In the genomic region with DNA sequence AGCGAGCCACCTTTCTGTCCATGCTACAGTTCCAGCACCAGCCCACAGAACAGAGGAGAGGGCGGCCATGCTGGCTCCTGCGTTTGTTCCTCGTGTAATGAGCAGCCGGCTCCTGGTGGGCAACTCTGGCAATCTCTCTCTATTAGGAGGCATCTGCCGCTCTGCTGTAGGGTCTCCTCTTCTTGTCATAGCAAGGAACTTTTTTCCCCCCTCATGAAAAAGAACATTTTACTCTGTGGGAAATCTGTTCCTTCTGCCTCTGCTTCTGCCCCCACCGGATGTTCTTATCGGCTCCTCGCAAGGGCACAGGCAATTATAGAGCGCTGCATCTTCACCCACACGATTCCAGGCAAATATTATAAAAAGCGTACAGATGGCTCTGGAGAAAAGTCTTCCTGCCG, we compare ENCODE assay signal across 13 mouse cellular contexts.
A peak's percentile ranks its signal among the peaks of the same experiment; 100 is the strongest.
DNase-seq lines count a peak whose midpoint lies in the region; ATAC-seq and TF ChIP-seq lines count a peak whose summit lies in the region.
"Had no signal": no experiment of that assay in that cellular context is flagged by ENCODE, and none has a peak within 500 bp of the region (broad histone marks: within the 10 kb centered on the region; RNA-seq: fewer than 3 reads in every experiment).

No protein-coding gene starts in this region.

- H3K79me2 ChIP-seq in heart, adult 2 months (replicated peaks; ENCODE audit: control insufficient read depth, insufficient read depth, low read length), result no peaks in the 10 kb centered on the region

- H3K4me2 ChIP-seq in forebrain, embryonic 13.5 days, result no peak overlapping the region
- no peak overlapping the region for H3K4me2 ChIP-seq in midbrain, embryonic 16.5 days (ENCODE audit: low read length)
- no peak overlapping the region for H3K4me2 ChIP-seq in midbrain, postnatal 0 days (ENCODE audit: low read depth, low read length, poor library complexity, severe bottlenecking)
- no peak overlapping the region for H3K4me2 ChIP-seq in heart, embryonic 12.5 days
- H3K4me2 ChIP-seq: heart, embryonic 15.5 days; hindbrain, embryonic 14.5 days; limb, embryonic 12.5 days had no signal

- DNase-seq in forebrain, embryonic 10.5 days (ENCODE audit: extremely low spot score, low spot score), result no peak
- no peak for DNase-seq in midbrain, postnatal 0 days (ENCODE audit: low spot score)
- DNase-seq in left cerebral cortex, postnatal 25 days (ENCODE audit: low spot score in 2 of 2), result peak; percentile 66 to 88
- DNase-seq in kidney, postnatal 14 days, result no peak
- DNase-seq in heart, adult 2 months, result no peak
- DNase-seq: adrenal gland, postnatal 36 days; cerebellum, adult 11-12 months had no signal

- no peak for TF ChIP-seq POLR2A in heart, adult 2 months (IDR thresholded peaks at IDR 0.05; ENCODE audit: insufficient read depth, low read depth, low read length)

- H3K9me3 ChIP-seq in forebrain, embryonic 13.5 days (replicated peaks), result no peaks in the 10 kb centered on the region
- H3K9me3 ChIP-seq in forebrain, embryonic 10.5 days, result no peaks in the 10 kb centered on the region
- H3K9me3 ChIP-seq in midbrain, embryonic 16.5 days (replicated peaks; ENCODE audit: control insufficient read depth, low read length, poor library complexity, severe bottlenecking), result no peaks in the 10 kb centered on the region
- no peaks in the 10 kb centered on the region for H3K9me3 ChIP-seq in midbrain, postnatal 0 days (ENCODE audit: low read length)
- no peaks in the 10 kb centered on the region for H3K9me3 ChIP-seq in heart, embryonic 12.5 days (replicated peaks)
- H3K9me3 ChIP-seq: heart, embryonic 15.5 days; limb, embryonic 12.5 days had no signal

- peaks cover 6% of the 10 kb centered on the region; the same call in 1 of the 2 replicates for H3K27me3 ChIP-seq in forebrain, embryonic 13.5 days
- peaks cover 21% of the 10 kb centered on the region for H3K27me3 ChIP-seq in forebrain, embryonic 10.5 days (ENCODE audit: poor library complexity, severe bottlenecking)
- H3K27me3 ChIP-seq in midbrain, embryonic 16.5 days (ENCODE audit: control insufficient read depth, insufficient read depth, low read depth, low read length), result no peaks in the 10 kb centered on the region
- no peaks in the 10 kb centered on the region for H3K27me3 ChIP-seq in midbrain, postnatal 0 days (ENCODE audit: insufficient read depth, low read length)
- H3K27me3 ChIP-seq in heart, embryonic 12.5 days (replicated peaks), result peaks cover 20% of the 10 kb centered on the region
- no peaks in the 10 kb centered on the region; the same call in 1 of the 2 replicates for H3K27me3 ChIP-seq in heart, adult 2 months (ENCODE audit: control insufficient read depth, insufficient read depth, low read length)

- intact Hi-C loops in left cerebral cortex, postnatal 25 days (cut with DNase I), result loop anchor here (1.0 to 10.0 kb wide), 2 partner anchors 20 to 241 kb away; no protein-coding TSS in a partner anchor
- intact Hi-C loops in heart, adult 2 months (cut with DNase I), result no loop called here

- WGBS in forebrain, embryonic 13.5 days, result 79% methylated on average over 13 of the region's 13 CpGs
- WGBS in forebrain, embryonic 10.5 days, result 90% methylated on average over 13 of the region's 13 CpGs
- WGBS in midbrain, embryonic 16.5 days, result 58% methylated on average over 13 of the region's 13 CpGs
- WGBS in midbrain, postnatal 0 days, result 56% methylated on average over 13 of the region's 13 CpGs
- WGBS in heart, embryonic 12.5 days, result 85% methylated on average over 13 of the region's 13 CpGs
- WGBS in heart, adult 2 months, result 75% methylated on average over 13 of the region's 13 CpGs

- H3K9ac ChIP-seq in forebrain, embryonic 13.5 days, result no peak overlapping the region
- no peak overlapping the region for H3K9ac ChIP-seq in midbrain, embryonic 16.5 days (ENCODE audit: low read depth, low read length)
- no peak overlapping the region for H3K9ac ChIP-seq in midbrain, postnatal 0 days (replicated peaks; ENCODE audit: low read length, poor library complexity, severe bottlenecking)
- no peak overlapping the region for H3K9ac ChIP-seq in heart, embryonic 12.5 days
- no peak overlapping the region for H3K9ac ChIP-seq in heart, adult 2 months (ENCODE audit: low read depth, low read length)
- H3K9ac ChIP-seq: heart, embryonic 15.5 days; hindbrain, embryonic 14.5 days; limb, embryonic 12.5 days had no signal

- H3K4me1 ChIP-seq in forebrain, embryonic 13.5 days, result 0 out of 2 replicates have a peak, but pooled peaks cover 3% of the 10 kb centered on the region
- H3K4me1 ChIP-seq in forebrain, embryonic 10.5 days, result peaks cover 12% of the 10 kb centered on the region
- H3K4me1 ChIP-seq in midbrain, embryonic 16.5 days (ENCODE audit: control insufficient read depth, insufficient read depth, low read length), result peaks cover 13% of the 10 kb centered on the region
- H3K4me1 ChIP-seq in midbrain, postnatal 0 days (ENCODE audit: insufficient read depth, low read length), result no peaks in the 10 kb centered on the region
- peaks cover 3% of the 10 kb centered on the region; the same call in 1 of the 2 replicates for H3K4me1 ChIP-seq in heart, embryonic 12.5 days (replicated peaks)
- H3K4me1 ChIP-seq in heart, adult 2 months (ENCODE audit: control insufficient read depth, insufficient read depth, low read length), result no peaks in the 10 kb centered on the region

- ATAC-seq in forebrain, embryonic 13.5 days, result peak; percentile 40
- peak; percentile 9; the same call in 1 of the 2 replicates for ATAC-seq in midbrain, embryonic 16.5 days
- ATAC-seq in midbrain, postnatal 0 days (ENCODE audit: low FRiP score), result no peak
- ATAC-seq in heart, embryonic 12.5 days (ENCODE audit: insufficient number of reproducible peaks, low FRiP score), result no peak

- peak overlapping the region; percentile 35; the same call in 1 of the 2 replicates for H3K27ac ChIP-seq in forebrain, embryonic 13.5 days
- H3K27ac ChIP-seq in forebrain, embryonic 10.5 days, result no peak overlapping the region
- peak overlapping the region; percentile 35; the same call in 1 of the 2 replicates for H3K27ac ChIP-seq in midbrain, embryonic 16.5 days (ENCODE audit: low read length)
- H3K27ac ChIP-seq in midbrain, postnatal 0 days (ENCODE audit: low read depth, low read length), result no peak overlapping the region
- no peak overlapping the region for H3K27ac ChIP-seq in heart, embryonic 12.5 days (ENCODE audit: poor library complexity, severe bottlenecking)
- no peak overlapping the region for H3K27ac ChIP-seq in heart, adult 2 months
- H3K27ac ChIP-seq: heart, embryonic 15.5 days; hindbrain, embryonic 14.5 days; limb, embryonic 12.5 days had no signal

- H3K4me3 ChIP-seq in forebrain, embryonic 13.5 days, result no peak overlapping the region
- no peak overlapping the region for H3K4me3 ChIP-seq in forebrain, embryonic 10.5 days
- no peak overlapping the region for H3K4me3 ChIP-seq in midbrain, embryonic 16.5 days (ENCODE audit: low read depth, low read length)
- no peak overlapping the region for H3K4me3 ChIP-seq in midbrain, postnatal 0 days (ENCODE audit: low read depth, low read length)
- no peak overlapping the region for H3K4me3 ChIP-seq in heart, embryonic 12.5 days
- H3K4me3 ChIP-seq in heart, adult 2 months, result no peak overlapping the region
- H3K4me3 ChIP-seq: heart, embryonic 15.5 days; limb, embryonic 12.5 days had no signal

- TF ChIP-seq EP300 in heart, adult 2 months (IDR thresholded peaks at IDR 0.05; ENCODE audit: insufficient read depth, low read depth, low read length), result no peak

- no peak for TF ChIP-seq CTCF in midbrain, postnatal 0 days (IDR thresholded peaks at IDR 0.05)
- no peak for TF ChIP-seq CTCF in heart, adult 2 months (IDR thresholded peaks at IDR 0.05)

- no peaks in the 10 kb centered on the region for H3K36me3 ChIP-seq in forebrain, embryonic 13.5 days (ENCODE audit: poor library complexity, severe bottlenecking)
- H3K36me3 ChIP-seq in forebrain, embryonic 10.5 days (replicated peaks), result no peaks in the 10 kb centered on the region
- H3K36me3 ChIP-seq in midbrain, embryonic 16.5 days (ENCODE audit: control insufficient read depth, insufficient read depth, low read length), result no peaks in the 10 kb centered on the region
- H3K36me3 ChIP-seq in midbrain, postnatal 0 days (ENCODE audit: insufficient read depth, low read length), result no peaks in the 10 kb centered on the region
- no peaks in the 10 kb centered on the region for H3K36me3 ChIP-seq in heart, embryonic 12.5 days
- no peaks in the 10 kb centered on the region for H3K36me3 ChIP-seq in heart, adult 2 months (ENCODE audit: control insufficient read depth, insufficient read depth, low read length)
- H3K36me3 ChIP-seq: heart, embryonic 15.5 days; limb, embryonic 12.5 days had no signal

Comparison
In these comparisons a context has a peak if more than half of its experiments do, and no peak if none do; other contexts are left out.
1. ATAC-seq: peak in forebrain, embryonic 13.5 days (single experiment) and midbrain, embryonic 16.5 days (single experiment); none in midbrain, postnatal 0 days (single experiment) and heart, embryonic 12.5 days (single experiment).
2. H3K27ac ChIP-seq: peak in forebrain, embryonic 13.5 days (single experiment) and midbrain, embryonic 16.5 days (single experiment); none in forebrain, embryonic 10.5 days (single experiment), midbrain, postnatal 0 days (single experiment), heart, embryonic 12.5 days (single experiment) and heart, adult 2 months (single experiment).
3. DNase-seq: peak in left cerebral cortex, postnatal 25 days (2 of 2); none in forebrain, embryonic 10.5 days (single experiment), midbrain, postnatal 0 days (single experiment), kidney, postnatal 14 days (single experiment) and heart, adult 2 months (0 of 2).